Mouse (Mus musculus): Measurements from ENCODE around the gene Tle6. TPM values are rescaled to one million over a fixed set of nuclear protein-coding genes. Genes with fewer than 3 reads are reported as not detected.
"Not testable (repeated sequence)": the region's sequence is repeated elsewhere in the genome, so short reads cannot be mapped to it uniquely, and the experiment has no call there.

Gene Tle6
- total and polyA plus RNA-seq, 3 experiments = 16.9 to 31.9 TPM; not detected in 1

DNA sequence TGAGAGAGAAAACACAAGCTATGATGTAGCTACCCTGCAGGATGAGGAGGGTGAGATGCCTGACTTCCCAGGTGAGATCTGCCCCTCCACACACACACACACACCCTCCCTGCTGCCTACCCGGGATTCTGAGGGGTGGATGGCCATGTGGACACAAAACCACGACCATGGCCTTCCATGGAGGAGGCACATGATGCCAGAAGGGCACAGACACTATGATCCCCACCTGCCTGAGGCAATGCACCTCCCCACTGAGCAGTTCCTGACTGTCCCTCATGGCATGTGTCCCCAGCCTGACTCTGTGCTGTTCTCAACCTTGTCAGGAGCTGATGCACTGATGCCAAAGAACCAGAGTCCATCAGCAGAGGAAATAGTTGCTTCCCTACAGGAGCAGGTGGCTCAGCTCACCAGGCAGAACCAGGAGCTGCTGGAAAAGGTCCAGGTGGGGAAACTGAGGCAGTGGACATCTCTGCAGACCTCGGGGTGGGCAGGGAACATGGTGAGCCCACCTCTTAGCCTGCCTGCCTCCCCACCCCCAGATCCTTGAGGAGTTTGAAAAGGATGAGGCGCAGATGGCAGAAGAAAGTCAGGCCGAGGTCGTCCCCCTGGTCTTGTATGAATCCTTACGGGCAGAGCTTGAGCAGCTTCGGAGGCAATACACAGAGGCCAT, 41.2 kb upstream of the Tle6 start:
- H3K9ac ChIP-seq (ENCODE audit: control insufficient read depth, low read depth, low read length, poor library complexity, severe bottlenecking) = no peak overlapping the region; the same call in 1 of the 2 replicates
- peaks cover 2 to 15% of the 10 kb centered on the region in 2 experiments; a peak in 3 of 4 replicates for H3K4me1 ChIP-seq (ENCODE audit: control insufficient read depth in 1 of 2, insufficient read depth in 2 of 2, low read length in 2 of 2)
- H3K9me3 ChIP-seq (replicated peaks; ENCODE audit: insufficient read depth, low read length) = no peaks in the 10 kb centered on the region
- no peak overlapping the region for H3K27ac ChIP-seq (ENCODE audit: control insufficient read depth, low read depth, low read length)
- peaks cover 3% of the 10 kb centered on the region; the same call in 1 of the 2 replicates for H3K79me2 ChIP-seq (ENCODE audit: control insufficient read depth, insufficient read depth, low read length, poor library complexity)
- no peak for DNase-seq (ENCODE audit: low read depth, low spot score)
- H3K27me3 ChIP-seq (ENCODE audit: control insufficient read depth in 1 of 2, insufficient read depth in 2 of 2, low read length in 2 of 2) = no peaks in the 10 kb centered on the region
- H3K4me3 ChIP-seq (ENCODE audit: control insufficient read depth in 1 of 2, insufficient read depth in 1 of 2, low read depth in 2 of 2, low read length in 2 of 2) = peak overlapping the region in 1 of 2 experiments; percentile 93; a peak in 2 of 4 replicates
- no peak for TF ChIP-seq SMC3 (IDR thresholded peaks at IDR 0.05; ENCODE audit: low read depth, low read length)
- no peak for TF ChIP-seq TBP (IDR thresholded peaks at IDR 0.05; ENCODE audit: low read depth, low read length)
- no peak for TF ChIP-seq ZNF384 (IDR thresholded peaks at IDR 0.05; ENCODE audit: low read depth, low read length)
- TF ChIP-seq TCF12 (IDR thresholded peaks at IDR 0.05; ENCODE audit: low read depth, low read length) = no peak
- TF ChIP-seq ZKSCAN1 (IDR thresholded peaks at IDR 0.05; ENCODE audit: low read depth, low read length) = no peak
- no peak for TF ChIP-seq POLR2AphosphoS5 (IDR thresholded peaks at IDR 0.05; ENCODE audit: borderline replicate concordance, low read depth, low read length)
- no peak for TF ChIP-seq E2F4 (IDR thresholded peaks at IDR 0.05; ENCODE audit: borderline replicate concordance, low read depth, low read length)
- TF ChIP-seq MAFK (IDR thresholded peaks at IDR 0.05; ENCODE audit: borderline replicate concordance, low read depth, low read length) = no peak
- TF ChIP-seq CTCF (IDR thresholded peaks at IDR 0.05 in 2 of 3, conservative IDR thresholded peaks at IDR 0.05 in 1 of 3; ENCODE audit: control insufficient read depth in 1 of 3, insufficient read depth in 1 of 3, low read depth in 2 of 3, low read length in 3 of 3, poor library complexity in 1 of 3, severe bottlenecking in 1 of 3) = no peak
- no peak for TF ChIP-seq MYC (IDR thresholded peaks at IDR 0.05; ENCODE audit: low read depth, low read length)
- TF ChIP-seq SIN3A (IDR thresholded peaks at IDR 0.05; ENCODE audit: low read length) = no peak
- peaks cover 0 to 6% of the 10 kb centered on the region in 2 experiments; a peak in 1 of 4 replicates for H3K36me3 ChIP-seq (ENCODE audit: control insufficient read depth in 1 of 2, insufficient read depth in 2 of 2, low read length in 2 of 2)

DNA sequence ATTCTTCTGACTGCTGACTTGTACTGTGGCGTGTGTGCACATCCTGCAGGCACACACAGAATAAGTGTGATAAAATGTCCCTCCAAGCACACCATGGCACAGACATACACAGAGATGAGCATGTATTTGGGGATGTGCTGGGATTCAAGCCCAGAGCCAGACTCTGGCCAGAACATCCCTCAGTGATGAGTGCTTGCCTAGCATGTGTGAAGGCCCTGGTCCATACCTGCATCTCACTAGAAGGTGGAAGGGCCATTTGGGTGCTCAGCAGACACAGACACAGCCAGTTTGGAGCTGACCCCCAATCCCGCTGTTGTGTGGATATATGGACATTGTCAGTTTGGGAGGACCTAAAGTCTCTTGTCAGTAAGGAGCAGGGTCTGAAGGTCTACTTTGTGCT, 40.7 kb upstream of the Tle6 start:
- peaks cover 3% of the 10 kb centered on the region; the same call in 1 of the 2 replicates for H3K79me2 ChIP-seq (ENCODE audit: control insufficient read depth, insufficient read depth, low read length, poor library complexity)
- H3K9ac ChIP-seq (ENCODE audit: control insufficient read depth, low read depth, low read length, poor library complexity, severe bottlenecking) = no peak overlapping the region
- H3K4me3 ChIP-seq (ENCODE audit: control insufficient read depth in 1 of 2, insufficient read depth in 1 of 2, low read depth in 2 of 2, low read length in 2 of 2) = no peak overlapping the region
- H3K27ac ChIP-seq (ENCODE audit: control insufficient read depth, low read depth, low read length) = no peak overlapping the region
- no peaks in the 10 kb centered on the region for H3K9me3 ChIP-seq (replicated peaks; ENCODE audit: insufficient read depth, low read length)
- no peaks in the 10 kb centered on the region for H3K27me3 ChIP-seq (ENCODE audit: control insufficient read depth in 1 of 2, insufficient read depth in 2 of 2, low read length in 2 of 2)
- peaks cover 2 to 15% of the 10 kb centered on the region in 2 experiments; a peak in 3 of 4 replicates for H3K4me1 ChIP-seq (ENCODE audit: control insufficient read depth in 1 of 2, insufficient read depth in 2 of 2, low read length in 2 of 2)
- no peak for DNase-seq (ENCODE audit: low read depth, low spot score)
- TF ChIP-seq POLR2AphosphoS5 (IDR thresholded peaks at IDR 0.05; ENCODE audit: borderline replicate concordance, low read depth, low read length) (no peak), MAX (IDR thresholded peaks at IDR 0.05; ENCODE audit: low read length) (no peak), ZNF384 (IDR thresholded peaks at IDR 0.05; ENCODE audit: low read depth, low read length) (no peak), E2F4 (IDR thresholded peaks at IDR 0.05; ENCODE audit: borderline replicate concordance, low read depth, low read length) (no peak), NELFE (IDR thresholded peaks at IDR 0.05; ENCODE audit: low read depth, low read length) (no peak), TCF12 (IDR thresholded peaks at IDR 0.05; ENCODE audit: low read depth, low read length) (no peak), JUND (IDR thresholded peaks at IDR 0.05; ENCODE audit: low read depth, low read length) (no peak), MEF2A (IDR thresholded peaks at IDR 0.05; ENCODE audit: extremely low read depth, insufficient replicate concordance, low read depth, low read length, poor library complexity, severe bottlenecking) (no peak), KAT2A (conservative IDR thresholded peaks at IDR 0.05; ENCODE audit: low read depth, low read length) (no peak), MYC (IDR thresholded peaks at IDR 0.05; ENCODE audit: low read depth, low read length) (no peak), RAD21 (IDR thresholded peaks at IDR 0.05; ENCODE audit: low read depth, low read length) (no peak), MAZ (IDR thresholded peaks at IDR 0.05; ENCODE audit: low read depth, low read length) (no peak), CTCF (IDR thresholded peaks at IDR 0.05 in 2 of 3, conservative IDR thresholded peaks at IDR 0.05 in 1 of 3; ENCODE audit: control insufficient read depth in 1 of 3, insufficient read depth in 1 of 3, low read depth in 2 of 3, low read length in 3 of 3, poor library complexity in 1 of 3, severe bottlenecking in 1 of 3) (no peak), EP300 (IDR thresholded peaks at IDR 0.05; ENCODE audit: low read depth in 1 of 2, low read length in 2 of 2) (no peak), HCFC1 (IDR thresholded peaks at IDR 0.05; ENCODE audit: low read depth, low read length) (no peak), GABPA (IDR thresholded peaks at IDR 0.05; ENCODE audit: low read depth, low read length) (no peak), MYB (IDR thresholded peaks at IDR 0.05; ENCODE audit: low read depth, low read length) (no peak), RCOR1 (IDR thresholded peaks at IDR 0.05; ENCODE audit: low read depth, low read length) (no peak), TBP (IDR thresholded peaks at IDR 0.05; ENCODE audit: low read depth, low read length) (no peak)
- H3K36me3 ChIP-seq (ENCODE audit: control insufficient read depth in 1 of 2, insufficient read depth in 2 of 2, low read length in 2 of 2) = peaks cover 0 to 6% of the 10 kb centered on the region in 2 experiments; a peak in 1 of 4 replicates

DNA sequence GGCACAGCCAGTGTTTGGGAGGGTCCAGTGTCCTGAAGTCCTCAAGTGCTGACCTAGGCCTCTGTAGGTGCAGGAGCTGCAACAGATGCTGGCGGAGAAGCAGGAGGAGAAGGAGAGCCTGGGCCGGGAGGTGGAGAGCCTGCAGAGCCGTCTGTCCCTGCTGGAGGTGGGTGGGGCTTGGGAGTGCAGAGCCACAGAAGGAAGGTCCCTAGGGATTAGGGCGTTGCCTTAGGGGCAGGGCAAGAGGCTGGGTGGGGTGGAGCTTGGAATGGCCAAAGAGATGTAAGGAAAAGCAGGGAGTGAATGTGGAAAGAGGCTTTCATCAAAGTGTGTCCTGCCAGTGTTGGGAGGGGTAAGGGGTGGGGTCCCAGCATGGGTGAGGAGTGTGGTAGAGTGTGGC, 40.0 kb upstream of the Tle6 start:
- H3K79me2 ChIP-seq (ENCODE audit: control insufficient read depth, insufficient read depth, low read length, poor library complexity) = not testable (repeated sequence)

More for the DNA sequence above, 40.0 kb upstream of the Tle6 start:
- not testable (repeated sequence) for H3K27me3 ChIP-seq (ENCODE audit: control insufficient read depth in 1 of 2, insufficient read depth in 2 of 2, low read length in 2 of 2); H3K36me3 ChIP-seq (ENCODE audit: control insufficient read depth in 1 of 2, insufficient read depth in 2 of 2, low read length in 2 of 2); DNase-seq (ENCODE audit: low read depth, low spot score); H3K27ac ChIP-seq (ENCODE audit: control insufficient read depth, low read depth, low read length); H3K9ac ChIP-seq (ENCODE audit: control insufficient read depth, low read depth, low read length, poor library complexity, severe bottlenecking); H3K9me3 ChIP-seq (replicated peaks; ENCODE audit: insufficient read depth, low read length); H3K4me3 ChIP-seq (ENCODE audit: control insufficient read depth in 1 of 2, insufficient read depth in 1 of 2, low read depth in 2 of 2, low read length in 2 of 2)
- peaks cover 2 to 19% of the 10 kb centered on the region in 2 experiments; a peak in 3 of 4 replicates for H3K4me1 ChIP-seq (ENCODE audit: control insufficient read depth in 1 of 2, insufficient read depth in 2 of 2, low read length in 2 of 2)
